11 mouse cellular contexts compared by ENCODE assay signal in genomic region chr4:32860184-32860965, GRCm38 (mm10).
A peak's percentile ranks its signal among the peaks of the same experiment; 100 is the strongest.
DNase-seq lines count a peak whose midpoint lies in the region; ATAC-seq lines count a peak whose summit lies in the region.
"Had no signal": no experiment of that assay in that cellular context is flagged by ENCODE, and none has a peak within 500 bp of the region (broad histone marks: within the 10 kb centered on the region; RNA-seq: fewer than 3 reads in every experiment).

No protein-coding gene starts in this region.

- H3K27me3 ChIP-seq in hindbrain, embryonic 15.5 days, result no peaks in the 10 kb centered on the region
- H3K27me3 ChIP-seq in midbrain, embryonic 10.5 days (ENCODE audit: low read depth, poor library complexity, severe bottlenecking), result no peaks in the 10 kb centered on the region
- H3K27me3 ChIP-seq in intestine, embryonic 15.5 days (replicated peaks), result no peaks in the 10 kb centered on the region
- peaks cover 12% of the 10 kb centered on the region for H3K27me3 ChIP-seq in liver, embryonic 11.5 days (replicated peaks; ENCODE audit: control insufficient read depth, insufficient read depth, low read length)
- H3K27me3 ChIP-seq: CH12.LX had no signal

- peak; percentile 59 for ATAC-seq in hindbrain, embryonic 15.5 days (ENCODE audit: low FRiP score, low read depth)
- no peak for ATAC-seq in intestine, embryonic 15.5 days
- ATAC-seq in liver, embryonic 11.5 days (replicated peaks; ENCODE audit: low FRiP score), result no peak

- peak overlapping the region; percentile 4; the same call in 1 of the 2 replicates for H3K4me3 ChIP-seq in hindbrain, embryonic 15.5 days
- H3K4me3 ChIP-seq in midbrain, embryonic 10.5 days, result no peak overlapping the region
- no peak overlapping the region for H3K4me3 ChIP-seq in intestine, embryonic 15.5 days (replicated peaks)
- no peak overlapping the region for H3K4me3 ChIP-seq in liver, embryonic 11.5 days (ENCODE audit: low read depth, low read length)
- H3K4me3 ChIP-seq: limb, embryonic 12.5 days had no signal

- H3K36me3 ChIP-seq in hindbrain, embryonic 15.5 days, result no peaks in the 10 kb centered on the region
- peaks cover 19% of the 10 kb centered on the region for H3K36me3 ChIP-seq in midbrain, embryonic 10.5 days
- H3K36me3 ChIP-seq in intestine, embryonic 15.5 days, result no peaks in the 10 kb centered on the region
- H3K36me3 ChIP-seq in liver, embryonic 11.5 days (ENCODE audit: control insufficient read depth, insufficient read depth, low read length), result no peaks in the 10 kb centered on the region
- H3K36me3 ChIP-seq: limb, embryonic 12.5 days had no signal

- H3K9ac ChIP-seq in hindbrain, embryonic 15.5 days, result peak overlapping the region; percentile 29; the same call in 1 of the 2 replicates
- H3K9ac ChIP-seq in intestine, embryonic 15.5 days, result no peak overlapping the region
- no peak overlapping the region for H3K9ac ChIP-seq in liver, embryonic 11.5 days (ENCODE audit: low read depth, low read length)
- H3K9ac ChIP-seq: limb, embryonic 12.5 days had no signal

- peaks cover 55% of the 10 kb centered on the region for H3K4me1 ChIP-seq in hindbrain, embryonic 15.5 days (replicated peaks)
- peaks cover 57% of the 10 kb centered on the region for H3K4me1 ChIP-seq in midbrain, embryonic 10.5 days
- peaks cover 4% of the 10 kb centered on the region; the same call in 1 of the 2 replicates for H3K4me1 ChIP-seq in intestine, embryonic 15.5 days (replicated peaks)
- peaks cover 30% of the 10 kb centered on the region for H3K4me1 ChIP-seq in liver, embryonic 11.5 days (replicated peaks; ENCODE audit: control insufficient read depth, insufficient read depth, low read length)

- H3K4me2 ChIP-seq in hindbrain, embryonic 15.5 days, result peak overlapping the region; percentile 70
- H3K4me2 ChIP-seq in intestine, embryonic 15.5 days (replicated peaks), result no peak overlapping the region
- H3K4me2 ChIP-seq in liver, embryonic 11.5 days, result no peak overlapping the region
- H3K4me2 ChIP-seq: limb, embryonic 12.5 days had no signal

- 23% methylated on average over 18 of the region's 18 CpGs for WGBS in hindbrain, embryonic 15.5 days
- 66% methylated on average over 18 of the region's 18 CpGs for WGBS in midbrain, embryonic 10.5 days
- WGBS in intestine, embryonic 15.5 days, result 75% methylated on average over 18 of the region's 18 CpGs
- 80% methylated on average over 18 of the region's 18 CpGs for WGBS in liver, embryonic 11.5 days

- H3K9me3 ChIP-seq in hindbrain, embryonic 15.5 days, result no peaks in the 10 kb centered on the region
- no peaks in the 10 kb centered on the region for H3K9me3 ChIP-seq in midbrain, embryonic 10.5 days (replicated peaks)
- H3K9me3 ChIP-seq in intestine, embryonic 15.5 days, result no peaks in the 10 kb centered on the region
- no peaks in the 10 kb centered on the region for H3K9me3 ChIP-seq in liver, embryonic 11.5 days (ENCODE audit: control insufficient read depth, low read length)
- H3K9me3 ChIP-seq: limb, embryonic 12.5 days had no signal

- peak overlapping the region; percentile 61 for H3K27ac ChIP-seq in hindbrain, embryonic 15.5 days (replicated peaks)
- peak overlapping the region; percentile 70 for H3K27ac ChIP-seq in midbrain, embryonic 10.5 days (replicated peaks)
- H3K27ac ChIP-seq in intestine, embryonic 15.5 days, result no peak overlapping the region
- no peak overlapping the region for H3K27ac ChIP-seq in liver, embryonic 11.5 days (ENCODE audit: low read depth, low read length)
- H3K27ac ChIP-seq: limb, embryonic 12.5 days had no signal

- DNase-seq in right cerebral cortex, adult 18-20 months, result peak; percentile 37
- no peak for DNase-seq in right cerebral cortex, postnatal 14 days
- DNase-seq in midbrain, embryonic 10.5 days (ENCODE audit: low spot score), result peak; percentile 36
- peak; percentile 18 for DNase-seq in right cerebral cortex, postnatal 4 days
- DNase-seq in lung, postnatal 4 days, result no peak
- no peak for DNase-seq in liver, embryonic 11.5 days (ENCODE audit: low spot score)
- DNase-seq: thymus, postnatal 4 days had no signal

Comparison
In these comparisons a context has a peak if more than half of its experiments do, and no peak if none do; other contexts are left out.
1. DNase-seq: peak in right cerebral cortex, adult 18-20 months (single experiment), midbrain, embryonic 10.5 days (single experiment) and right cerebral cortex, postnatal 4 days (single experiment); none in right cerebral cortex, postnatal 14 days (single experiment), lung, postnatal 4 days (0 of 2) and liver, embryonic 11.5 days (single experiment).
2. H3K27ac ChIP-seq: peak in hindbrain, embryonic 15.5 days (single experiment) and midbrain, embryonic 10.5 days (single experiment); none in intestine, embryonic 15.5 days (single experiment) and liver, embryonic 11.5 days (single experiment).